Mouse (Mus musculus) monocyte, adult 5-6 weeks (primary cell): ENCODE measurements around the gene Trmt13. TPM values are rescaled to one million over a fixed set of nuclear protein-coding genes. Genes with fewer than 3 reads are reported as not detected.

Experiments used
- ATAC-seq: fragments of 153-309, 156-312 bp; replicated peaks from 2 replicates; pipeline ENCODE4 v1.8.0; 2017; ENCODE audit warnings: mild to moderate bottlenecking; ENCODE audit not compliant: low TSS enrichment, insufficient number of reproducible peaks, severe bottlenecking, poor library complexity, low FRiP score
- total RNA-seq: library from RNA; stranded (forward); fragments of 200-1000, 200-491, 200-594 nt; gene quantifications from 3 replicates; pipeline ENCODE4 v1.2.3, GENCODE M21; 2017

Trmt13 gene
- total RNA-seq, 1 experiment from 2014 or later: 58.1 TPM

GRCm38 (mm10) chr3:116637693-116638476, 23.5 kb upstream of the Trmt13 start:
- ATAC-seq: no peak

GRCm38 (mm10) chr3:116635799-116636198, 21.4 kb upstream of the Trmt13 start:
- ATAC-seq: no peak

GRCm38 (mm10) chr3:116634853-116635252, 20.5 kb upstream of the Trmt13 start:
- no peak for ATAC-seq

- no peak for ATAC-seq
These were observed 19.7 kb upstream of the Trmt13 start for GRCm38 (mm10) chr3:116634091-116634490.

GRCm38 (mm10) chr3:116632971-116633370, 18.6 kb upstream of the Trmt13 start:
- ATAC-seq: no peak

GRCm38 (mm10) chr3:116631459-116631858, 17.1 kb upstream of the Trmt13 start:
- ATAC-seq: no peak

GRCm38 (mm10) chr3:116622641-116623040, 8.3 kb upstream of the Trmt13 start:
- no peak for ATAC-seq

- ATAC-seq: 0 out of 2 replicates have a peak, but pooled peaks have one; percentile 27
These were observed 6.4 kb upstream of the Trmt13 start for GRCm38 (mm10) chr3:116620636-116621370.

GRCm38 (mm10) chr3:116618855-116619254, 4.5 kb upstream of the Trmt13 start:
- ATAC-seq: no peak

GRCm38 (mm10) chr3:116615318-116616068, 1.1 kb upstream of the Trmt13 start:
- ATAC-seq: no peak

- no peak for ATAC-seq
These were observed 9.8 kb downstream of the Trmt13 start for GRCm38 (mm10) chr3:116604570-116604969.

GRCm38 (mm10) chr3:116601781-116602180, 12.6 kb downstream of the Trmt13 start:
- no peak for ATAC-seq

GRCm38 (mm10) chr3:116601005-116601404, 13.4 kb downstream of the Trmt13 start:
- ATAC-seq: no peak

- ATAC-seq: no peak
These were observed 14.7 kb downstream of the Trmt13 start for GRCm38 (mm10) chr3:116599705-116600104.

- ATAC-seq: no peak
These were observed 18.8 kb downstream of the Trmt13 start for GRCm38 (mm10) chr3:116595603-116595991.

- ATAC-seq: peak; percentile 98
These were observed 19.4 kb downstream of the Trmt13 start, which contains the start of gene Sass6 for GRCm38 (mm10) chr3:116594728-116595602. Gene Sass6 (plus strand): TSS chr3:116594982.

GRCm38 (mm10) chr3:116594076-116594727, 20.2 kb downstream of the Trmt13 start:
- ATAC-seq: no peak

- no peak for ATAC-seq
These were observed 32.2 kb downstream of the Trmt13 start for GRCm38 (mm10) chr3:116582201-116582600.
